Mouse (Mus musculus) hindbrain, embryonic 16.5 days (tissue): ENCODE data around the gene Mpv17l2. TPM values are rescaled to one million over a fixed set of nuclear protein-coding genes. Genes with fewer than 3 reads are reported as not detected.

Experiments used
- ATAC-seq: fragments of 200-750 bp; cut with Nextera tagmentation; 2 replicates; pipeline ENCODE4 v1.8.0; 2017; ENCODE audit warnings: moderate TSS enrichment, moderate library complexity
- H3K27ac ChIP-seq: fragments of 300-500 bp; sonication (generic); 2 replicates; pipeline ENCODE4 v1.5.1; 2014; ENCODE audit warnings: low read depth, mild to moderate bottlenecking, control low read depth, low read length, moderate library complexity
- H3K27me3 ChIP-seq: fragments of 300-500 bp; sonication (generic); replicated peaks from 2 replicates; pipeline ENCODE4 v1.6.1; 2014; ENCODE audit warnings: low read length; ENCODE audit not compliant: control insufficient read depth, insufficient read depth
- H3K36me3 ChIP-seq: fragments of 300-500 bp; sonication (generic); 2 replicates; pipeline ENCODE4 v1.6.1; 2014; ENCODE audit warnings: mild to moderate bottlenecking, low read length, moderate library complexity, mixed read lengths; ENCODE audit not compliant: control insufficient read depth, insufficient read depth
- H3K4me1 ChIP-seq: fragments of 300-500 bp; sonication (generic); 2 replicates; pipeline ENCODE4 v1.6.1; 2014; ENCODE audit warnings: low read depth, low read length; ENCODE audit not compliant: control insufficient read depth, insufficient read depth
- H3K4me2 ChIP-seq: fragments of 300-500 bp; sonication (generic); 2 replicates; pipeline ENCODE4 v1.6.1; 2014; ENCODE audit warnings: mild to moderate bottlenecking, low read length, control low read depth, moderate library complexity
- H3K4me3 ChIP-seq: fragments of 300-500 bp; sonication (generic); 2 replicates; pipeline ENCODE4 v1.5.1; 2014; ENCODE audit warnings: mild to moderate bottlenecking, low read length, control low read depth, moderate library complexity
- H3K9ac ChIP-seq: fragments of 300-500 bp; sonication (generic); 2 replicates; pipeline ENCODE4 v1.6.1; 2014; ENCODE audit warnings: low read depth, mild to moderate bottlenecking, control low read depth, low read length, moderate library complexity
- H3K9me3 ChIP-seq: fragments of 300-500 bp; sonication (generic); 2 replicates; pipeline ENCODE4 v1.6.1; 2014; ENCODE audit warnings: mild to moderate bottlenecking, low read length, moderate library complexity; ENCODE audit not compliant: control insufficient read depth
- WGBS: fragments of 180-500 bp; shearing (Covaris S2); extraction: QIAGEN DNeasy Blood & Tissue Kit; methylation state at CpG from one replicate; pipeline ENCODE4 v1.1.7; 2014; 5-methylcytosine and 5-hydroxymethylcytosine counted together
- polyA plus RNA-seq: library from polyadenylated mRNA; unstranded; fragments of >200 nt; fragmentation: Nextera tagmentation; extraction: Ambion mirVana; gene quantifications from 2 replicates; pipeline ENCODE4 v1.2.1, GENCODE M21; 2015

Mpv17l2 gene
- 48.6 and 49.9 TPM in 2 replicates for polyA plus RNA-seq

DNA sequence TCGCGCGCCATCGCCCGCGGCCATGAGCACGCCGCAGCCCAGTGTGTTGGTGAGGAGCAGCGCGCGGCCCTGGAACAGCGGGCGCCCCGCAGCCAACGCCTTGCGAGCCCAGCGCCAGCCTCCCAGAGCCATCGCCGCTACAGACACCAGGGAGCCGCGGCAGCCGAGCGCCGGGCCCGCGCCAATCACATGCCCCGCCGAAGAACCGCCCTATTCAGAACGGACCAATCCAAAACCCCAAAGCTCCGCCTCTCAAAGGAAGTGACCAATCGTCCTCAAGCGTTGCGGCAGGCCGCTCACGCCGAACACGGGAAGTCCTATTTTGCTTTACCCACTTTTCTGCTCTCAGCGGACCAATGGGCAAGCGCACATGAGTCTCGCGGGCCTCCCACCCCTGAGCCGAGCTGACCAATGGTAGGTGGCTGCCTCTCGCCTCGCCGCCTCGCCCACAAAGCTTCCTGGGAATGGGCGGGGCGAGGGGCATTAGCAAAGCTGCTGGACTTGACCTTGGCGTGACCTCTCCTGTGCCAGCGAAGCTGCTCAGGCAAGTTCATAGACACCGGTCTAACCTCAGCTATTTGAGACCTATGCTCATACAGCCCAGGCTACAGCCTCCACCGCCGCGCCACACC lies at the start of gene Mpv17l2:
TSS of gene Mpv17l2 (minus strand) at position 172 of the 632 bp plus-strand sequence.
- peak; percentile 96 for ATAC-seq
- under 1% methylated on average over 53 of the region's 55 CpGs for WGBS
- Histone ChIP-seq H3K36me3 (peaks cover 22% of the 10 kb centered on the region), H3K4me2 (peak within 1 kb of the TSS; percentile 82), H3K4me3 (peak within 1 kb of the TSS; percentile 79), H3K4me1 (peaks cover 39% of the 10 kb centered on the region), H3K27ac (peak within 1 kb of the TSS; percentile 82), H3K9ac (peak within 1 kb of the TSS; percentile 88), H3K9me3 (no peaks in the 10 kb centered on the region), H3K27me3 (no peaks in the 10 kb centered on the region)

DNA sequence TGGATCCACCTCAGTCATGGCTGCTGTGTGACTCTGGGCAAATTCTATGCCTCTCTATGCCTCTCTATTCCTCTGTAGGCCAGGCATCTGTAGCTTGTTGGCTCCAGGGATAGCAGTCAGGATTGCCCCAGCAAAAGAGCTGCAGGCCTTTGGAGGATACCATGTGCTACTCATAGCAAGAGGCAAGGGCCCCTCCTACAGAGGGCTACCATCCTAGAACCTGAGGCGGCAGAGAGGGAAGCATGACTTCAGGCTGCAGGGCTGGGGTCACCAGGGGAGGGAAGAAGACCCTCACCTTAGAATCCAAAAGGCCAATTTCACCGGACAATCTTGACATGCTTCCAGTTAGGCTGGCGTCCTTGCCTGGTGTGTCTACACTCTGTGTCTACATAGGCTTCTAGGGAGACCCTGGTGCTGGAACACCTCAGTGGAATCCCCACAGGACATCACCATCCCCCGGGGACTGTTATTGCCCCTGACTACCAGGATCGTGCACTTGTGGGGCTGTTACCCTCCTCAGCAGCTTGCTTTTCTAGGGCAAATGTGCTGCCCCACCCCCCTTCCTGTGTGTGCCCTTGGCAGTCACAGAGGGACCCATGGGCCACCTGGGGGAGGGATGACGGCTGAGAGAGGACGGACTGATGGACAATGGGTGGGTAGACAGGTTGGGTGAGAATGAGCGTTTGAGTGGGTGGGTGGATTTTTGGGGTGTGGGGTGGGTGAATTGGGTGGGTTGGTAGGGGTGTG lies 48.4 kb upstream of the Mpv17l2 start:
- H3K27me3 ChIP-seq, result peaks cover 17% of the 10 kb centered on the region
- H3K9me3 ChIP-seq, result no peaks in the 10 kb centered on the region
- H3K9ac ChIP-seq, result no peak overlapping the region
- no peak for ATAC-seq
- H3K27ac ChIP-seq, result no peak overlapping the region
- H3K36me3 ChIP-seq, result no peaks in the 10 kb centered on the region
- WGBS, result 79% methylated on average over 8 of the region's 8 CpGs
- H3K4me3 ChIP-seq, result no peak overlapping the region
- no peak overlapping the region for H3K4me2 ChIP-seq
- H3K4me1 ChIP-seq, result peaks cover 6% of the 10 kb centered on the region

DNA sequence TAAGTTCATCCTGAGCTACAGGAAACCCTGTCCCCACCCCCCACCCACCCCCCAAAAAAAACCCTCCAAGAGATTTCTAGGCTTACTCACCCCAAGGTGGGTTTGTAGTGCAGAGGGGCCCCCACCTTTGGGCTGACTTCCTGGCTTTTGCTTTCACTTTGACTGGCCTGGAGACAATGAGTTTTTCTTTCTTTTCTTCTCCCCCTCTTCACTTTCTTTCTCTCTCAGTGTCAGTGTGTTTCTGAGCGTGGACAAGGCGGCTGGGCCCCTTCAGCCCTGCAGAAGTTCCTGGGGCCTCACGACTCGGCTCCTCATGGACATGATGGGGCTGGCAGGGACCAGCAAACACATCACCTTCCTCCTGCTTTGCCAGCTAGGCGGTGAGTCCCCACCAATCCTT lies 47.5 kb upstream of the Mpv17l2 start, which contains the start of gene Il12rb1:
TSS of gene Il12rb1 (plus strand) at position 211 of the 400 bp plus-strand sequence.
- Histone ChIP-seq H3K4me3 (no peak within 1 kb of the TSS), H3K4me2 (no peak within 1 kb of the TSS), H3K36me3 (no peaks in the 10 kb centered on the region), H3K27me3 (peaks cover 16% of the 10 kb centered on the region), H3K9ac (no peak within 1 kb of the TSS), H3K4me1 (peaks cover 12% of the 10 kb centered on the region), H3K9me3 (no peaks in the 10 kb centered on the region; the same call in 1 of the 2 replicates), H3K27ac (no peak within 1 kb of the TSS)
- WGBS, result 58% methylated on average over 5 of the region's 5 CpGs
- no peak for ATAC-seq

DNA sequence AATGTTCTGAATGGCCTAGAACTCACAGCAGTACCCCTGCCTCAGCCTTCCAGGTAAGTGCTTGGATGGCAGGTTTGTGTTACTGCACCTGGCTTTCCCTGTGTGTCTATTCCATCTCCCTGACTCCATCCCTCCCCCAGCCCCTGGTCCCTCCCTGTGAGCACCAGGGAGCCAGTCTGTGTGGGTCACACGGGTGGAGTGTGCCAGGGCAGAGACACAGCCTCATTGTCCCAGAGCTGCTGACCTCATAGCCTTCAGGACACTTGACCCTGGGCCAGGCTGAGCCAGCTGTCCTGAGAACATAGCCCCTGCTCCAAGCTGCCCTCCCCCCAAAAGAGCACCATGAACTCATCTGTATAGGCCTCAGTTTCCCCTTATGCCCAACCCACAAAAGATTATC lies 46.6 kb upstream of the Mpv17l2 start:
- Histone ChIP-seq H3K4me3 (no peak overlapping the region), H3K4me1 (peaks cover 12% of the 10 kb centered on the region), H3K27ac (no peak overlapping the region), H3K9me3 (no peaks in the 10 kb centered on the region; the same call in 1 of the 2 replicates), H3K9ac (no peak overlapping the region), H3K36me3 (no peaks in the 10 kb centered on the region), H3K27me3 (peaks cover 21% of the 10 kb centered on the region), H3K4me2 (no peak overlapping the region)
- 50% methylated on average over 1 of the region's 1 CpGs for WGBS
- ATAC-seq, result no peak

DNA sequence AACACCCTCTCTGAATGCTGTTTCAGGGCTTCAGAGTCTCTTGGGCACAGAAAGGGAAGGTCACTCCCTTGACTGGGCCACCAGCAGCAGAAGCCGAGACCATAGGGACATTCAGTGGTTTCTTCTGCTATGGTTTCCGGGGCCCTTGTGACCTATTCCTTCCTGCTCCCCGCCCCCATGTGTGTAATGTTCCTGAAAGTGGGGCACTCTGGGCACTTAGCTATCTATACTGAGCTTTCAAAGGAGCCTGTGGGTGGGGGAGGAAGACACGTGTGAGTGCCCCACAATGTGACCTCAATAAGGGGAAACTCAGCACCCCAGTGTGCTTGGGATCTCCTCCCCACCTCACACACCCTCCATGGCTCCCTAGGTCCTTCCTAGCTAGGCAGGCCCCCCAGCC lies 45.8 kb upstream of the Mpv17l2 start:
- 85% methylated on average over 4 of the region's 4 CpGs for WGBS
- no peak overlapping the region for H3K4me2 ChIP-seq
- H3K4me3 ChIP-seq, result no peak overlapping the region
- no peak overlapping the region for H3K9ac ChIP-seq
- H3K27ac ChIP-seq, result no peak overlapping the region
- no peaks in the 10 kb centered on the region for H3K36me3 ChIP-seq
- H3K27me3 ChIP-seq, result peaks cover 23% of the 10 kb centered on the region
- peaks cover 12% of the 10 kb centered on the region for H3K4me1 ChIP-seq
- H3K9me3 ChIP-seq, result no peaks in the 10 kb centered on the region; the same call in 1 of the 2 replicates
- ATAC-seq, result no peak

DNA sequence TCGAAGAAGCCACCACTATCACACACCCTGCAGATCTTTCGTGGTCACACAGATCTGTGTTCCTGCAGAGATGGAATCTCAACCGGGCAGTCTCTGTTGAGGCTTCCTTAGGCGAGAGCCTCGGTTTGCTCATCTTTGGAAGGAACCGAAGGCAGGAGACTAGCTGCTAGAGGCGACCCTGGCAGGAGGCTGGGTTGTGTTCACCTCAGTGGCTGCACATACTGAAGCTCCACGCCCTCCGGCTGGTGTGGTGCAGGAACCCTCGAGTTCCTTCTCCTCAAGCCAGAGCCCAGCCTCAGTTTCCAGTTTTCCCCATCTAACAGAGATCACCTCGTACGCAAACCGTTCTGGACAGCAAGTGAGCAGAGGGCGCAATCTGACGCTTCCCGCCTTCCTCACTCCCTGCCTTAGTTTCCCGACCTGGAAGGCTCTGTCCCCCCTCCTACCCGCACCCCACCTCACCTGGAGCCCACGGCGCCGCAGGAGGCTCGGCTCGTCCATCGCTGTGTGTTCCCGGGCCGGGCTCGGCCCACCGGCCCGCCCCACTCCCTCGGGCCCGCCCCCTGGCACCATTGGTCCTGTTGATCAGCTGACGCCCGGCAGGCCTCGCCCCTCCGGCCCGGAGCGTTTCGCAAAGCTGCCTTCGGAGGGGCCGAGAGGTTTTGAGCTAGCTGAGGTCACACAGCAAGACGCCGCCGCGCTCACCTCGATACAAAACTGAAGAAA lies 43.9 kb upstream of the Mpv17l2 start, which contains the start of gene Mast3:
TSS of gene Mast3 (minus strand) at position 574 of the 726 bp plus-strand sequence.
- 1% methylated on average over 45 of the region's 45 CpGs for WGBS
- Histone ChIP-seq H3K27me3 (peaks cover 26% of the 10 kb centered on the region), H3K4me2 (peak within 1 kb of the TSS; percentile 87), H3K27ac (no peak within 1 kb of the TSS), H3K36me3 (no peaks in the 10 kb centered on the region), H3K4me3 (peak within 1 kb of the TSS; percentile 57), H3K4me1 (peaks cover 12% of the 10 kb centered on the region), H3K9ac (peak within 1 kb of the TSS; percentile 63), H3K9me3 (no peaks in the 10 kb centered on the region; the same call in 1 of the 2 replicates)
- ATAC-seq, result peak; percentile 88

DNA sequence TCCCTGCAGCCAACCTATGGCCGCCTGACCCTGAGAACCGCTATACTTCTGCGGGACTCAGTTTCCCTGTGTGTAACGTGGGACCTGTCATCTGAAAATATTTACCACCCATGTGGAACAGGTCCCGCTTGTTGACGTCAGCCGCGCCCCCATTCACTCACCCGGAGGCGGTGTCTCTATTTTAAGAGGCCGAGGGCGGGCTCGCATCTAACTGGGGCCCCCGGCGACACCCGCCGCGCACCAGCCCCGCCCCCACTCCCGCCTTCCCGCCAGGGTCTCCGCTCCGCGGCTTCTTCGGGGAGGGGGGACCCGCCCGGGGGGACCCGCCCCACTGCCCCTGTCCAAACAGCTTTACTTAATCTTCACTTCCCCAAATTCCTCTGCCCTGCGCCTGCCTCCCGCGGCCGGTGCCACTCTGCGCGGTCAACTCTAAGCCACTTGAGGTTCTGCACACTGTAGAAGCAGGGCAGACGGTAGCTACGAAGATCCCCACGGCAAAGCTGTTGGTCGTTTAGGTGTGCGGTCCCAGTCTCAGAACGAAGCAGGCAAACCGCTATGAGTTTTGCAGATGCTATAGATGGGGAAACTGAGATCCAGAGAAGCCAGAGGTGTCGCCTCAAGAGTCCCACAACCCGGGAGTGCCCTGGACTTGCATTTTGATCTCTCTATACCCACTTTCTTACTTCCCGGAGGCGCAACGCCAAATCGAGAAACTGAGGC lies 43.2 kb upstream of the Mpv17l2 start:
- 2% methylated on average over 46 of the region's 47 CpGs for WGBS
- Histone ChIP-seq H3K9ac (peak overlapping the region; percentile 42), H3K27ac (no peak overlapping the region), H3K4me1 (peaks cover 12% of the 10 kb centered on the region), H3K27me3 (peaks cover 34% of the 10 kb centered on the region), H3K9me3 (no peaks in the 10 kb centered on the region; the same call in 1 of the 2 replicates), H3K4me3 (peak overlapping the region; percentile 57), H3K36me3 (no peaks in the 10 kb centered on the region), H3K4me2 (peak overlapping the region; percentile 87)
- no peak for ATAC-seq

DNA sequence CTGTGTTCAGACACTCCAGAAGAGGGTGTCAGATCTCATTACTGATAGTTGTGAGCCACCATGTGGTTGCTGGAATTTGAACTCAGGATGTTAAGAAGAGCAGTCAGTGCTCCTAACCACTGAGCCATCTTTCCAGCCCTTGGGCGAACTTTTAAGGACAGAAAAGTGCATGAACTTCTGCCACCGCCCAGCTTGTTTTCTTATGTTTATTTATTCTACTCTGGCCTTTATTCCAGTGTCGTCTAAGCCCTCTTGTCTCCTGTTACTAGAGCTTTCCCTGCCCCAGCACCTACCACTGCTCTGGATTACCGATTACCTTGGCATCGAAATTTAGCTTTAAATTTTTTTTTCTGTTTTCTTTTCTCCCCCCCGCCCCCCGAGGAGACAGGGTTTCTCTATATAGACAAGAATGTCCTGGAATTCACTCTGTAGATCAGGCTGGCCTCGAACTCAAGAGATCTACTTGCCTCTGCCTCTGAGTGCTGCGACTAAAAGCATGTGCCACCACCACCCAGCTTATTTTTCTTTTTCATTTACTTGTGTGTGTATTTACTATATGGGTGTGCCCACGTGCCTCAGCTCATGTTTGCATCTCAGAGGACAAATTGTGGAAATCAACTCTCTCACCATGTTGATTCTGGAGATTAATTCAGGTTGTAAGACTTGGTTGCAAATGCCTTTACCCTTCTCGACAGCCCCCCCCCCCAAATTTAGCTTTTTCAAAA lies 42.2 kb upstream of the Mpv17l2 start:
- Histone ChIP-seq H3K4me1 (peaks cover 18% of the 10 kb centered on the region), H3K4me2 (no peak overlapping the region), H3K9me3 (no peaks in the 10 kb centered on the region; the same call in 1 of the 2 replicates), H3K4me3 (no peak overlapping the region), H3K9ac (no peak overlapping the region), H3K27me3 (peaks cover 34% of the 10 kb centered on the region), H3K36me3 (no peaks in the 10 kb centered on the region), H3K27ac (no peak overlapping the region)
- WGBS, result 74% methylated on average over 11 of the region's 11 CpGs
- no peak for ATAC-seq
